9 mouse cellular contexts compared by ENCODE assay signal in the genomic region with DNA sequence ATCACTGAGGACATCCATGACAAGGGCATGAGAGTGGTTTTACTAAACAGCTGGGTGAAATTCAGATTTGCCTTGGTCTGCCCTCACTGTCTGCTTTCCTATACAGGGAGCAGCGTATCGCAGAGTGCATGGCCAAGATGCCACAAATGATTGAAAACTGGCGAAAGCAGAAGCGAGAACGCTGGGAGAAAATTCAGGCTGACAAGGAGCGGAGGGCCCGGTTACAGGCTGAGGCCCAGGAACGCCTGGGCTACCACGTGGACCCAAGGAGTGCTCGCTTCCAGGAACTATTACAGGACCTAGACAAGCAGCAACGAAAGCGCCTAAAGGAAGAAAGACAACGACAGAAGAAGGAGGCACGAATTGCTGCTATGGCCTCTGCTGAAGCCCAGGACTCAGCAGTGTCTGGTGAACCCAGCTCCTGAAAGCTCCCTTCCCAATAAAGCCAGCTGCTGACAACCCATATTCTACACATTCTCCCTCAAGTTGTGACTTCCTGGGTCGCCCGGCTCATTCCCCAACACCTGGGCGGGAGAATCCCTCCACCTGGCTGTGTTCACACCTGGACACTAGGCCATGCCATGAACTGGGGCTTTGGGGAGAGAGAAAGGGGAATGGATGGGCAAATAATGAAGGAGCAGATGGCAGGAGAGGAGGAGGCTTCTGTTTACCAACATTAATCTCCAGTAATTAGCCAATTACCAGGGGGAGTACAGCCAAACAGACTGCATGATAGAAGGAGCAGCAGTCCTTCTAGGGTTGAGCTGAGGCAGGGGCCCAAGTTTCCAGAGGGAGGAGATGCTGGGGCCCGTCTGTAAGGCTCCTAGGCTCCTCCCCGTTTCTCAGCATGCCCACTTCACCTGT. TPM values are rescaled to one million over a fixed set of nuclear protein-coding genes. Genes with fewer than 3 reads are reported as not detected.
DNase-seq lines count a peak whose midpoint lies in the region; ATAC-seq and TF ChIP-seq lines count a peak whose summit lies in the region.
"Had no signal": no experiment of that assay in that cellular context is flagged by ENCODE, and none has a peak within 500 bp of the region (broad histone marks: within the 10 kb centered on the region; RNA-seq: fewer than 3 reads in every experiment).

No protein-coding gene starts in this region.

- peaks cover 56% of the 10 kb centered on the region for H3K4me1 ChIP-seq in heart, embryonic 13.5 days
- H3K4me1 ChIP-seq in heart, embryonic 11.5 days (ENCODE audit: control insufficient read depth, insufficient read depth, low read length) = peaks cover 13% of the 10 kb centered on the region
- peaks cover 8 to 66% of the 10 kb centered on the region in 2 experiments; a peak in 3 of 4 replicates for H3K4me1 ChIP-seq in CH12.LX (ENCODE audit: control insufficient read depth in 1 of 2, insufficient read depth in 2 of 2)
- peaks cover 34% of the 10 kb centered on the region for H3K4me1 ChIP-seq in forebrain, embryonic 12.5 days
- peaks cover 77% of the 10 kb centered on the region for H3K4me1 ChIP-seq in liver, embryonic 15.5 days (replicated peaks)

- H3K4me3 ChIP-seq in heart, embryonic 13.5 days = no peak overlapping the region
- no peak overlapping the region for H3K4me3 ChIP-seq in heart, embryonic 11.5 days (ENCODE audit: low read depth, low read length)
- no peak overlapping the region for H3K4me3 ChIP-seq in CH12.LX (replicated peaks in 1 of 3; ENCODE audit: low read depth in 2 of 3, low read length in 2 of 3, poor library complexity in 1 of 3)
- no peak overlapping the region for H3K4me3 ChIP-seq in forebrain, embryonic 12.5 days (replicated peaks)
- peak overlapping the region; percentile 92 for H3K4me3 ChIP-seq in liver, embryonic 15.5 days (replicated peaks)

- H3K36me3 ChIP-seq in heart, embryonic 13.5 days = peaks cover 58% of the 10 kb centered on the region
- H3K36me3 ChIP-seq in heart, embryonic 11.5 days (ENCODE audit: control insufficient read depth, insufficient read depth, low read length) = peaks cover 38% of the 10 kb centered on the region
- peaks cover 47 to 60% of the 10 kb centered on the region in 2 experiments for H3K36me3 ChIP-seq in CH12.LX (replicated peaks in 1 of 2; ENCODE audit: control insufficient read depth in 1 of 2, insufficient read depth in 1 of 2, low read length in 1 of 2)
- peaks cover 56% of the 10 kb centered on the region for H3K36me3 ChIP-seq in forebrain, embryonic 12.5 days (replicated peaks)
- H3K36me3 ChIP-seq in liver, embryonic 15.5 days (replicated peaks) = peaks cover 53% of the 10 kb centered on the region

- peak overlapping the region; percentile 3; the same call in 1 of the 2 replicates for H3K4me2 ChIP-seq in heart, embryonic 13.5 days
- H3K4me2 ChIP-seq in heart, embryonic 11.5 days = no peak overlapping the region
- no peak overlapping the region for H3K4me2 ChIP-seq in CH12.LX (ENCODE audit: insufficient read depth, low read depth, poor library complexity, severe bottlenecking)
- H3K4me2 ChIP-seq in forebrain, embryonic 12.5 days = 0 out of 2 replicates have a peak overlapping the region, but pooled peaks have one; percentile 17
- H3K4me2 ChIP-seq in liver, embryonic 15.5 days = peak overlapping the region; percentile 85

- in situ Hi-C loops in CH12.LX (cut with MboI; ENCODE audit: low pct_ligation_motif_present, low pct_unique_long_range_greater_than_20kb, low sequenced_read_pairs) = no loop called here

- 85% methylated on average over 19 of the region's 19 CpGs for WGBS in heart, embryonic 13.5 days
- 87% methylated on average over 19 of the region's 19 CpGs for WGBS in heart, embryonic 11.5 days (ENCODE audit: insufficient replicate concordance)
- WGBS in forebrain, embryonic 12.5 days = 86% methylated on average over 19 of the region's 19 CpGs
- WGBS in liver, embryonic 15.5 days (ENCODE audit: insufficient replicate concordance) = 82% methylated on average over 19 of the region's 19 CpGs

- H3K79me2 ChIP-seq in CH12.LX (replicated peaks; ENCODE audit: control insufficient read depth, extremely low read depth, insufficient read depth, poor library complexity, severe bottlenecking) = peaks cover 26% of the 10 kb centered on the region

- no peak; the same call in 1 of the 2 replicates for TF ChIP-seq POLR2A in CH12.LX (IDR thresholded peaks at IDR 0.05; ENCODE audit: low read depth, low read length)

- H3K27me3 ChIP-seq in heart, embryonic 13.5 days (replicated peaks) = no peaks in the 10 kb centered on the region
- H3K27me3 ChIP-seq in heart, embryonic 11.5 days (ENCODE audit: control insufficient read depth, insufficient read depth, low read length) = no peaks in the 10 kb centered on the region
- H3K27me3 ChIP-seq in CH12.LX (replicated peaks) = no peaks in the 10 kb centered on the region
- H3K27me3 ChIP-seq in forebrain, embryonic 12.5 days = no peaks in the 10 kb centered on the region
- no peaks in the 10 kb centered on the region for H3K27me3 ChIP-seq in liver, embryonic 15.5 days

- no peaks in the 10 kb centered on the region for H3K9me3 ChIP-seq in heart, embryonic 13.5 days
- no peaks in the 10 kb centered on the region for H3K9me3 ChIP-seq in heart, embryonic 11.5 days (replicated peaks; ENCODE audit: control insufficient read depth, low read length)
- no peaks in the 10 kb centered on the region for H3K9me3 ChIP-seq in CH12.LX (replicated peaks; ENCODE audit: low read length)
- H3K9me3 ChIP-seq in forebrain, embryonic 12.5 days = no peaks in the 10 kb centered on the region
- no peaks in the 10 kb centered on the region for H3K9me3 ChIP-seq in liver, embryonic 15.5 days (replicated peaks)

- H3K9ac ChIP-seq in heart, embryonic 13.5 days = peak overlapping the region; percentile 34; the same call in 1 of the 2 replicates
- H3K9ac ChIP-seq in heart, embryonic 11.5 days (ENCODE audit: low read depth, low read length) = no peak overlapping the region
- no peak overlapping the region for H3K9ac ChIP-seq in CH12.LX (ENCODE audit: insufficient read depth, low read depth)
- no peak overlapping the region; the same call in 1 of the 2 replicates for H3K9ac ChIP-seq in forebrain, embryonic 12.5 days
- H3K9ac ChIP-seq in liver, embryonic 15.5 days = peak overlapping the region; percentile 35; the same call in 1 of the 2 replicates

- TF ChIP-seq CTCF in CH12.LX (conservative IDR thresholded peaks at IDR 0.05 in 1 of 2, IDR thresholded peaks at IDR 0.05 in 1 of 2; ENCODE audit: low read depth in 2 of 2, low read length in 2 of 2) = no peak

- dilution Hi-C loops in CH12.LX (cut with MboI; ENCODE audit: extremely low pct_ligation_motif_present, extremely low pct_unique_long_range_greater_than_20kb, low sequenced_read_pairs) = no loop called here

- TF ChIP-seq EP300 in CH12.LX (IDR thresholded peaks at IDR 0.05; ENCODE audit: low read length) = no peak

- ATAC-seq in heart, embryonic 13.5 days (ENCODE audit: extremely low read depth, insufficient number of reproducible peaks, low FRiP score, low TSS enrichment) = 0 out of 2 replicates have a peak, but pooled peaks have one; percentile 2
- ATAC-seq in heart, embryonic 11.5 days (replicated peaks; ENCODE audit: insufficient number of reproducible peaks, low FRiP score, low TSS enrichment) = no peak
- ATAC-seq in forebrain, embryonic 12.5 days (ENCODE audit: low FRiP score) = 0 out of 2 replicates have a peak, but pooled peaks have one; percentile 12
- no peak for ATAC-seq in liver, embryonic 15.5 days (ENCODE audit: insufficient read depth)
- ATAC-seq in granulocyte monocyte progenitor cell, adult 5-6 weeks (replicated peaks; ENCODE audit: poor library complexity, severe bottlenecking) = no peak

- no peak for DNase-seq in CH12.LX (ENCODE audit: extremely low read depth)
- DNase-seq in kidney, adult 8-10 months = no peak
- no peak for DNase-seq in layer of hippocampus, postnatal 25 days (ENCODE audit: extremely low spot score in 1 of 2, low spot score in 1 of 2)
- DNase-seq: embryo, embryonic 11 days had no signal

- peak overlapping the region; percentile 58 for H3K27ac ChIP-seq in heart, embryonic 13.5 days (replicated peaks)
- no peak overlapping the region for H3K27ac ChIP-seq in heart, embryonic 11.5 days (ENCODE audit: low read depth, low read length)
- no peak overlapping the region for H3K27ac ChIP-seq in CH12.LX (ENCODE audit: insufficient read depth, low read depth)
- H3K27ac ChIP-seq in forebrain, embryonic 12.5 days = peak overlapping the region; percentile 97
- H3K27ac ChIP-seq in liver, embryonic 15.5 days (replicated peaks) = peak overlapping the region; percentile 95

- no peak for TF ChIP-seq RAD21 in CH12.LX (IDR thresholded peaks at IDR 0.05; ENCODE audit: low read depth, low read length)

RNA-seq across cellular contexts. Expression of a gene that starts 2.9 kb away (rescaled TPM):
- polyA plus RNA-seq in heart, embryonic 13.5 days (2015; fragmentation: Nextera tagmentation; extraction: Ambion mirVana) = 50.2 and 52.3 TPM in 2 replicates
- 51.5 and 52.2 TPM in 2 replicates for polyA plus RNA-seq in heart, embryonic 11.5 days (2014; fragmentation: Nextera tagmentation; extraction: Ambion mirVana)
- total RNA-seq in CH12.LX (2012; rRNA removed) (53.6 and 59.7 TPM in 2 replicates), CH12.LX (2014; rRNA removed) (56.6 and 56.9 TPM in 2 replicates)
- 56.6 and 57.6 TPM in 2 replicates for polyA plus RNA-seq in CH12.LX (2012; ENCODE audit: insufficient read length, low read depth)
- polyA plus RNA-seq in forebrain, embryonic 12.5 days (2016; fragmentation: Nextera tagmentation; extraction: Ambion mirVana) = 43.0 and 44.8 TPM in 2 replicates
- 42.4 and 44.9 TPM in 2 replicates for polyA plus RNA-seq in liver, embryonic 15.5 days (2015; fragmentation: Nextera tagmentation; extraction: Ambion mirVana)
- total RNA-seq in granulocyte monocyte progenitor cell, adult 5-6 weeks (2014; fragmentation: Nextera tagmentation) = 17.0 and 19.2 TPM in 2 replicates
- total RNA-seq in granulocyte monocyte progenitor cell, adult 5-6 weeks (2017) = 46.2 and 52.4 TPM in 2 replicates
- 10 to 100 TPM; 23.7 to 27.3 TPM for total RNA-seq in layer of hippocampus, postnatal 25 days (2021)

RNA-seq across cellular contexts. Expression of a gene that starts 6.2 kb away (rescaled TPM):
- polyA plus RNA-seq in heart, embryonic 13.5 days (2015; fragmentation: Nextera tagmentation; extraction: Ambion mirVana) = 108 and 123 TPM in 2 replicates
- 125 and 127 TPM in 2 replicates for polyA plus RNA-seq in heart, embryonic 11.5 days (2014; fragmentation: Nextera tagmentation; extraction: Ambion mirVana)
- 87.0 and 115 TPM in 2 replicates for total RNA-seq in CH12.LX (2012; rRNA removed)
- 66.4 and 66.5 TPM in 2 replicates for total RNA-seq in CH12.LX (2014; rRNA removed)
- polyA plus RNA-seq in CH12.LX (2012; ENCODE audit: insufficient read length, low read depth) = 135 and 143 TPM in 2 replicates
- polyA plus RNA-seq in forebrain, embryonic 12.5 days (2016; fragmentation: Nextera tagmentation; extraction: Ambion mirVana) = 108 and 118 TPM in 2 replicates
- polyA plus RNA-seq in liver, embryonic 15.5 days (2015; fragmentation: Nextera tagmentation; extraction: Ambion mirVana) = 293 and 323 TPM in 2 replicates
- 41.8 TPM in 2 replicates for total RNA-seq in granulocyte monocyte progenitor cell, adult 5-6 weeks (2014; fragmentation: Nextera tagmentation)
- total RNA-seq in granulocyte monocyte progenitor cell, adult 5-6 weeks (2017) = 20.1 and 21.4 TPM in 2 replicates
- total RNA-seq in layer of hippocampus, postnatal 25 days (2021) = 10 to 100 TPM; 67.0 to 69.7 TPM

RNA-seq across cellular contexts. Expression of a gene that starts 11.6 kb away (rescaled TPM):
- 6.3 and 6.6 TPM in 2 replicates for polyA plus RNA-seq in heart, embryonic 13.5 days (2015; fragmentation: Nextera tagmentation; extraction: Ambion mirVana)
- 5.0 and 6.0 TPM in 2 replicates for polyA plus RNA-seq in heart, embryonic 11.5 days (2014; fragmentation: Nextera tagmentation; extraction: Ambion mirVana)
- total RNA-seq in CH12.LX (2012; rRNA removed) = 1.7 TPM in 2 replicates
- 1.4 and 1.8 TPM in 2 replicates for total RNA-seq in CH12.LX (2014; rRNA removed)
- 1.5 and 1.7 TPM in 2 replicates for polyA plus RNA-seq in CH12.LX (2012; ENCODE audit: insufficient read length, low read depth)
- 5.3 and 5.6 TPM in 2 replicates for polyA plus RNA-seq in forebrain, embryonic 12.5 days (2016; fragmentation: Nextera tagmentation; extraction: Ambion mirVana)
- polyA plus RNA-seq in liver, embryonic 15.5 days (2015; fragmentation: Nextera tagmentation; extraction: Ambion mirVana) = 2.9 and 3.4 TPM in 2 replicates
- 4.1 and 4.7 TPM in 2 replicates for total RNA-seq in granulocyte monocyte progenitor cell, adult 5-6 weeks (2014; fragmentation: Nextera tagmentation)
- total RNA-seq in granulocyte monocyte progenitor cell, adult 5-6 weeks (2017) = 3.6 and 3.7 TPM in 2 replicates
- total RNA-seq in layer of hippocampus, postnatal 25 days (2021) = 10 to 100 TPM in 1 of 2 experiments, 1 to 10 TPM in 1; 9.3 to 10.6 TPM

RNA-seq across cellular contexts. Expression of a gene that starts 12.5 kb away (rescaled TPM):
- polyA plus RNA-seq in heart, embryonic 13.5 days (2015; fragmentation: Nextera tagmentation; extraction: Ambion mirVana) = 711 and 772 TPM in 2 replicates
- 830 and 894 TPM in 2 replicates for polyA plus RNA-seq in heart, embryonic 11.5 days (2014; fragmentation: Nextera tagmentation; extraction: Ambion mirVana)
- total RNA-seq in CH12.LX (2012; rRNA removed) (395 and 738 TPM in 2 replicates), CH12.LX (2014; rRNA removed) (627 and 669 TPM in 2 replicates)
- 1,181 and 1,636 TPM in 2 replicates for polyA plus RNA-seq in CH12.LX (2012; ENCODE audit: insufficient read length, low read depth)
- 619 TPM in 2 replicates for polyA plus RNA-seq in forebrain, embryonic 12.5 days (2016; fragmentation: Nextera tagmentation; extraction: Ambion mirVana)
- polyA plus RNA-seq in liver, embryonic 15.5 days (2015; fragmentation: Nextera tagmentation; extraction: Ambion mirVana) = 471 and 504 TPM in 2 replicates
- total RNA-seq in granulocyte monocyte progenitor cell, adult 5-6 weeks (2014; fragmentation: Nextera tagmentation) = 1,333 and 1,645 TPM in 2 replicates
- 4,572 and 4,672 TPM in 2 replicates for total RNA-seq in granulocyte monocyte progenitor cell, adult 5-6 weeks (2017)
- total RNA-seq in layer of hippocampus, postnatal 25 days (2021) = 100 to 1,000 TPM; 473 to 552 TPM

RNA-seq across cellular contexts. Expression of a gene that starts 22.6 kb away (rescaled TPM):
- polyA plus RNA-seq in heart, embryonic 13.5 days (2015; fragmentation: Nextera tagmentation; extraction: Ambion mirVana) = 58.3 and 63.1 TPM in 2 replicates
- 53.6 and 54.5 TPM in 2 replicates for polyA plus RNA-seq in heart, embryonic 11.5 days (2014; fragmentation: Nextera tagmentation; extraction: Ambion mirVana)
- total RNA-seq in CH12.LX (2012; rRNA removed) = 142 and 165 TPM in 2 replicates
- total RNA-seq in CH12.LX (2014; rRNA removed) = 144 and 146 TPM in 2 replicates
- 175 and 192 TPM in 2 replicates for polyA plus RNA-seq in CH12.LX (2012; ENCODE audit: insufficient read length, low read depth)
- polyA plus RNA-seq in forebrain, embryonic 12.5 days (2016; fragmentation: Nextera tagmentation; extraction: Ambion mirVana) = 110 and 111 TPM in 2 replicates
- polyA plus RNA-seq in liver, embryonic 15.5 days (2015; fragmentation: Nextera tagmentation; extraction: Ambion mirVana) = 58.8 and 61.9 TPM in 2 replicates
- total RNA-seq in granulocyte monocyte progenitor cell, adult 5-6 weeks (2014; fragmentation: Nextera tagmentation) = 90.9 TPM in 2 replicates
- 187 and 190 TPM in 2 replicates for total RNA-seq in granulocyte monocyte progenitor cell, adult 5-6 weeks (2017)
- 10 to 100 TPM; 52.4 to 53.3 TPM for total RNA-seq in layer of hippocampus, postnatal 25 days (2021)

Comparison
In these comparisons a context has a peak if more than half of its experiments do, and no peak if none do; other contexts are left out.
1. ATAC-seq: peak in heart, embryonic 13.5 days (single experiment) and forebrain, embryonic 12.5 days (single experiment); none in heart, embryonic 11.5 days (single experiment), liver, embryonic 15.5 days (single experiment) and granulocyte monocyte progenitor cell, adult 5-6 weeks (single experiment).
2. H3K27ac ChIP-seq: peak in heart, embryonic 13.5 days (single experiment), forebrain, embryonic 12.5 days (single experiment) and liver, embryonic 15.5 days (single experiment); none in heart, embryonic 11.5 days (single experiment) and CH12.LX (single experiment).
3. H3K4me2 ChIP-seq: peak in heart, embryonic 13.5 days (single experiment), forebrain, embryonic 12.5 days (single experiment) and liver, embryonic 15.5 days (single experiment); none in heart, embryonic 11.5 days (single experiment) and CH12.LX (single experiment).
4. H3K9ac ChIP-seq: peak in heart, embryonic 13.5 days (single experiment) and liver, embryonic 15.5 days (single experiment); none in heart, embryonic 11.5 days (single experiment), CH12.LX (single experiment) and forebrain, embryonic 12.5 days (single experiment).